Mouse (Mus musculus) heart, postnatal 14 days (tissue): ENCODE measurements at regions not wholly inside any gene's neighbourhood (a gene's known extent, or its start where the extent isn't known, plus 50 kb on each side); places are given as distances from the start of the nearest gene placed in this dataset.

Experiments used
- DNase-seq, 2 experiments: peaks; one replicate each; pipeline ENCODE4 v3.0.0; 2021 to 2022
- intact Hi-C: fragments of 180-260 bp; cut with DNase I; formaldehyde crosslinking; loops from one replicate; pipeline ENCODE4 v1.15.1; 2025

DNA sequence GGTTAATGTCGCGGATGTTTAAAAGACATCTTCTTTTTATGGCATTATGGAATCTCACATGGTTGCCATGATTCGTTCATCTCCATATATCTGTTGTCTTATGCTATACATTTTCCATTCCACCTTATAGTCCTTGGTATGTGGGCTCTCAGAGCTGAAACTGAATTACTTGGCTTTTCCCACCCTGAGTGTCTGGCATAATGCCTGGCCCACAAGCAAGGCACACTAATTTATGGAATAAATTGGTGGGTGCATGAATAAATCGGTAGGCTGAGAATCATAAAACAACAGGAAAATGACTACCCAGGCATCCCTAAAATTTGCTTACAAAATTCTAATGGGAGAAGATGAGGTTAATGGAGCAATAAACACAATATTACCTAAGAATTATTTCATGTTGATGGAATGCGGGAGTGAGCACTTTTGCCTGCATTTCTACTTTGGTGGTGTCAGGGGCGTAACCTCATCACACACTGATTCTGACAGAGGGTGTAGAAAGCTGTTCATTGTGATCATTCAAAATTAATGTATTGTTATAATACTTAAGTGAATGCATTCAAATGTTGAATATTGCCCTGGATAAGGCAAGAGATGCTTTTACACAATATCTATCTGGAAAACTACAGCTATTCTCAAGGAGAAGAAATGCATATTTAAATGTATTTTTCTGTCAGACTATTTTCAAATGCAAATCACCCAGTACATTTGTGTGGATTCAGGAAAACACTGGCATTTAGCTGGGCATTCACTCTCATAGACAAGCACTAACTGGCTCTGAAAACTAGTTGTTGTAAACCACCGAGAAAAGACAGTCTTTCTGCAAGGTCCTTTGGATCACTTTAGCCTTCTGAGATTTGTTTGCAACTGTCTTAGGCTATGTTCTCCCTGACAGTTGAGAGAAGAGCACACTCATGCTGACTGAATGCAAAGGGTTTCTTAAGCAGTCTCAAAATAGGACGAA, 190.1 kb downstream of the Pcdh18 start:
- no peak for DNase-seq
- intact Hi-C loops: no loop called here

DNA sequence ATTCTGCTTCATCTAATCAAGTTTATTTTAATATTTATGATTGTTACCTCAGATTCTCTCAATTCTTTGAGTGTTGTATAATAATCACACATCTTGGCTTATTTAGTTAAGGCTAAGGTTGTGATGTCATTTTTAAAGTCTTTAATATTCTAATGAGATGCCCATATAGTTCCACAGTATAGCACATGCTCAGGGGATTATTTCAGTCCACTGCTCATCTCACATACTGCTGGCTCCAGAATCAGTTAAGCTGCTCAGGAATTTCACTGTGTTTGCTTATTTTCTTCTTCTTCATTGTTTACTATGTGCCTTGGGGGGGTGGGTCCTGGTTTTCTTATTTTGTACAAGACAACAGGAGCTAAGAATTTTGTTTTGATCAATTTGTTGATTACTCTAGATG, 229.5 kb downstream of the Pcdh18 start:
- no peak for DNase-seq
- intact Hi-C loops: no loop called here

DNA sequence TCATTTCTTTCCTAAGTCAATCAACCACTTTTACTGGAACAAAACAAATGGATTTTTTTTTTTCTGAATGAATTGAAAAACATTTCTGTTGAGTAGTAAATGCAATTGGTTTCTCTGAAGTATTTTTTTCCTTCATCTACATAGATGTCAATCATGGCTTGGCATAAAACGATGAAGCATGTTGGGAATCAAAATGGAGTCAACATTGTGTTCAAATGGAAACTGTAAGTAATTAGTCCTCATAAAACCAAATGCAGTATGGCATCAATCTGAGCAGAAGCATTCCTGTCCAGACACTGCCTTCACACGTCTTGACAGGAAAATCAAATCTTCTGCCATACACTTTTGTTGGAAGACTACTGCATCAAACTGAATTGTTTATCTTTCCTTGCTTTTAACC, 237.0 kb downstream of the Pcdh18 start:
- DNase-seq: no peak
- intact Hi-C loops: no loop called here

DNA sequence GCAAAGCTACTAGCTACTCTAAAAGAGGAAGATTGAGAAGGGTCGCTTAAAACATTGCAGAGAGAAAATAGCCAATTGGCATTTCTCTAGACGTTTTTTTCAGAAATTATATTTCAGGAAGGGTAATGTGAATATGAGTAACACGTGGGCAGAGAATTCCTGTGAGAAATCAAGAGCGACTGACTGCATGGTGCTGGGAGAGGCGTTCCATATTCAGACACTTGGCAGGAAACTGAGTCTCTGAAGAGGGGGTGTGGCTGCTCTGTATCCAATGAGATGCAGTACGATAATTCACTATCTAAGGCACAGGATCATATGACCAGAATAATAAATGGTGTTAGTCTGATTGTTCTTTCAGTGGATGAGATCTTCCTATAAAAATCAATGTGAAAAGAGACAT, 252.5 kb downstream of the Pcdh18 start:
- intact Hi-C loops: loop anchor here (10.0 kb wide), 1 partner anchor 250 kb away; the partner anchor contains the start of gene Pcdh18
- no peak for DNase-seq

DNA sequence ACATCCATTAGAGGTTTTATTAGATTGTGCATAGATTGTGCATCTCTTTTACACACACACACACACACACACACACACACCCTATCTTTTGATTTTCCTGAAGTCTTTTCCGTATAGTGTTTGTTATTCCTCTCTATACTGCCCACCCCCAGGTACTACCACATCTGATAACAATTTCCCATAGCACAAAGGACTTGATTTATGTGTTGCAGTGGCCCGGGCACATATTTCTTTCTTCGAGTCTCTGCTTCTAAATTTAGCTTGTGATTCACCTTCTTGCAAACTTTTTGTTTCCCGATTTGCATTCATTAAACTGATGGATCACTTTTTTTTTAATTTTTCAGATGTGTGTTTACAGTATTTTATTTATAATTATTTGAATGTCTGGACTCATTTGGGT, 254.8 kb downstream of the Pcdh18 start:
- DNase-seq: no peak
- intact Hi-C loops: loop anchor here (10.0 kb wide), 1 partner anchor 252 kb away; the partner anchor contains the start of gene Pcdh18

DNA sequence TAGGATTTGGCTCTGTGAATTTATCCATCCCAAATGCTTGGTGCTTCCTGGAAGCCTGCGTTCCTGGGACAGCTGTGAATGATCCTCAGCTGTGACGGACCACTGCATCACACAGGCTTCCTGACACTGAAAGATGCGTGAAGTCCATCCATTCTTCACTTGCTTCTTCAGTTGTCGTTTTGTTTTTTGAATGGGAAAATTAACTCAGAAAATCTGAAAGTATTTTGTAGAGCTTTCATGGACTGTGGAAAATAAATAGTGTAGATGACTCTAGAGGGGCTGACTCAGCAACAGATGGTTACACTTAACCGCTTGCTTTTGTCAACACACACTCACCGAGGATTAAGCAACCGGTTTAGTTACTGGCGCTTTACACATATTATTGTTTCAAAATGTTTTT, 272.0 kb downstream of the Pcdh18 start:
- peak; percentile 5 to 15 for DNase-seq
- intact Hi-C loops: no loop called here
